Mouse (Mus musculus) MEL (cell line): ENCODE measurements around the gene Opcml. TPM values are rescaled to one million over a fixed set of nuclear protein-coding genes. Genes with fewer than 3 reads are reported as not detected.

ENCODE experiments used
- DNase-seq: peaks from one replicate; pipeline ENCODE4 v3.0.0; 2011; ENCODE audit warnings: low read depth, low spot score
- H3K27ac ChIP-seq: 2 replicates; pipeline ENCODE4 v1.5.1; 2012; ENCODE audit warnings: low read depth, mild to moderate bottlenecking, control low read depth, low read length, moderate library complexity; ENCODE audit not compliant: control insufficient read depth
- H3K27me3 ChIP-seq, 2 experiments: fragments of 150-350 bp in 1 of 2; sonication (generic) in 1 of 2; 2 replicates each; pipeline ENCODE4 v1.6.1; 2012; ENCODE audit warnings: low read length in 2 of 2, mild to moderate bottlenecking in 2 of 2, improper control_type of control experiment in 1 of 2, moderate library complexity in 1 of 2; ENCODE audit not compliant: insufficient read depth in 2 of 2, control insufficient read depth in 1 of 2
- H3K36me3 ChIP-seq, 2 experiments: 2 replicates each; pipeline ENCODE4 v1.6.1; 2012 to 2014; ENCODE audit warnings: low read length in 2 of 2, improper control_type of control experiment in 1 of 2, inconsistent platforms in 1 of 2, mild to moderate bottlenecking in 1 of 2; ENCODE audit not compliant: insufficient read depth in 2 of 2, control insufficient read depth in 1 of 2
- H3K4me1 ChIP-seq, 2 experiments: fragments of 150-350 bp in 1 of 2; sonication (generic) in 1 of 2; 2 replicates each; pipeline ENCODE4 v1.6.1; 2012; ENCODE audit warnings: low read length in 2 of 2, improper control_type of control experiment in 1 of 2, mild to moderate bottlenecking in 1 of 2; ENCODE audit not compliant: insufficient read depth in 2 of 2, control insufficient read depth in 1 of 2
- H3K4me3 ChIP-seq, 2 experiments: fragments of 150-350 bp in 1 of 2; sonication (generic) in 1 of 2; 2 replicates each; pipeline ENCODE4 v1.5.1; 2012; ENCODE audit warnings: low read depth in 2 of 2, low read length in 2 of 2, mild to moderate bottlenecking in 2 of 2, moderate library complexity in 2 of 2, control low read depth in 1 of 2, improper control_type of control experiment in 1 of 2; ENCODE audit not compliant: control insufficient read depth in 1 of 2, insufficient read depth in 1 of 2
- H3K79me2 ChIP-seq: 2 replicates; pipeline ENCODE4 v1.6.1; 2012; ENCODE audit warnings: mild to moderate bottlenecking, low read length, moderate library complexity; ENCODE audit not compliant: control insufficient read depth, poor library complexity, insufficient read depth
- H3K9ac ChIP-seq: 2 replicates; pipeline ENCODE4 v1.6.1; 2012; ENCODE audit warnings: low read depth, mild to moderate bottlenecking, control low read depth, low read length, moderate library complexity; ENCODE audit not compliant: control insufficient read depth, poor library complexity, severe bottlenecking
- H3K9me3 ChIP-seq: fragments of 150-350 bp; sonication (generic); replicated peaks from 2 replicates; pipeline ENCODE4 v1.6.1; 2012; ENCODE audit warnings: mild to moderate bottlenecking, low read length, improper control_type of control experiment, moderate library complexity; ENCODE audit not compliant: insufficient read depth
- BHLHE40 ChIP-seq: IDR thresholded peaks from 2 replicates; pipeline ENCODE4 v1.6.1; 2012; ENCODE audit warnings: low read depth, mild to moderate bottlenecking, inconsistent platforms, low read length, improper control_type of control experiment, borderline replicate concordance
- GATA1 ChIP-seq: IDR thresholded peaks from 2 replicates; pipeline ENCODE4 v1.6.1; 2011; ENCODE audit warnings: low read depth, low read length, improper control_type of control experiment
- HCFC1 ChIP-seq: IDR thresholded peaks from 2 replicates; pipeline ENCODE4 v1.6.1; 2012; ENCODE audit warnings: low read depth, mild to moderate bottlenecking, inconsistent platforms, low read length, improper control_type of control experiment, moderate library complexity
- KAT2A ChIP-seq: conservative IDR thresholded peaks from 2 replicates; pipeline ENCODE4 v1.6.1; 2012; ENCODE audit warnings: low read depth, low read length, improper control_type of control experiment, inconsistent platforms
- MAX ChIP-seq: IDR thresholded peaks from 2 replicates; pipeline ENCODE4 v1.6.1; 2011; ENCODE audit warnings: low read length, improper control_type of control experiment
- MAZ ChIP-seq: IDR thresholded peaks from 2 replicates; pipeline ENCODE4 v1.6.1; 2012; ENCODE audit warnings: low read depth, mild to moderate bottlenecking, inconsistent platforms, low read length, improper control_type of control experiment
- MYC ChIP-seq: IDR thresholded peaks from 2 replicates; pipeline ENCODE4 v1.6.1; 2011; ENCODE audit warnings: low read depth, mild to moderate bottlenecking, low read length, improper control_type of control experiment, moderate library complexity
- POLR2A ChIP-seq, 2 experiments: IDR thresholded peaks; 2 replicates each; pipeline ENCODE4 v1.6.1; 2011 to 2012; ENCODE audit warnings: low read length in 2 of 2, mild to moderate bottlenecking in 2 of 2, control low read depth in 1 of 2, improper control_type of control experiment in 1 of 2, low read depth in 1 of 2, moderate library complexity in 1 of 2; ENCODE audit not compliant: control insufficient read depth in 1 of 2, insufficient read depth in 1 of 2, poor library complexity in 1 of 2
- POLR2AphosphoS2 ChIP-seq: IDR thresholded peaks from 2 replicates; pipeline ENCODE4 v1.6.1; 2011; ENCODE audit warnings: low read length, improper control_type of control experiment
- POLR2AphosphoS5 ChIP-seq: IDR thresholded peaks from 2 replicates; pipeline ENCODE4 v1.6.1; 2012; ENCODE audit warnings: low read depth, borderline replicate concordance, mild to moderate bottlenecking, inconsistent platforms, low read length, moderate library complexity, mixed read lengths
- RCOR1 ChIP-seq: IDR thresholded peaks from 2 replicates; pipeline ENCODE4 v1.6.1; 2012; ENCODE audit warnings: low read depth, mild to moderate bottlenecking, inconsistent platforms, low read length, improper control_type of control experiment
- SIN3A ChIP-seq: IDR thresholded peaks from 2 replicates; pipeline ENCODE4 v1.6.1; 2012; ENCODE audit warnings: low read length, improper control_type of control experiment, inconsistent platforms
- SMC3 ChIP-seq: IDR thresholded peaks from 2 replicates; pipeline ENCODE4 v1.6.1; 2011; ENCODE audit warnings: low read depth, low read length, improper control_type of control experiment
- TAL1 ChIP-seq: IDR thresholded peaks from 2 replicates; pipeline ENCODE4 v1.6.1; 2012; ENCODE audit warnings: mild to moderate bottlenecking, inconsistent platforms, low read length, moderate library complexity, mixed read lengths
- TBP ChIP-seq: IDR thresholded peaks from 2 replicates; pipeline ENCODE4 v1.8.0; 2011; ENCODE audit warnings: low read depth, low read length, improper control_type of control experiment
- TCF12 ChIP-seq: IDR thresholded peaks from 2 replicates; pipeline ENCODE4 v1.6.1; 2014; ENCODE audit warnings: low read depth, mild to moderate bottlenecking, inconsistent platforms, low read length, improper control_type of control experiment, moderate library complexity
- USF1 ChIP-seq: IDR thresholded peaks from 2 replicates; pipeline ENCODE4 v1.6.1; 2014; ENCODE audit warnings: low read depth, mild to moderate bottlenecking, inconsistent platforms, low read length, improper control_type of control experiment, moderate library complexity
- ZC3H11A ChIP-seq: IDR thresholded peaks from 2 replicates; pipeline ENCODE4 v1.6.1; 2012; ENCODE audit warnings: low read depth, mild to moderate bottlenecking, inconsistent platforms, low read length, improper control_type of control experiment
- ZNF384 ChIP-seq: IDR thresholded peaks from 2 replicates; pipeline ENCODE4 v1.6.1; 2012; ENCODE audit warnings: low read depth, mild to moderate bottlenecking, inconsistent platforms, low read length, improper control_type of control experiment
- polyA plus RNA-seq, 2 experiments: library from polyadenylated mRNA; stranded (reverse) in 1 of 2; unstranded in 1 of 2; fragments of >175 nt in 1 of 2; fragments of >200 nt in 1 of 2; gene quantifications; 2 replicates each; pipeline versions ENCODE4 v1.2.1 to v1.2.4; 2012; ENCODE audit warnings: low replicate concordance in 2 of 2, low read depth in 1 of 2; ENCODE audit not compliant: insufficient read length in 2 of 2, insufficient read depth in 1 of 2, missing spikeins in 1 of 2
- total RNA-seq: library from RNA; depleted of rRNA; stranded (reverse); fragments of 300-350 nt; gene quantifications from 2 replicates; pipeline ENCODE4 v1.2.3, GENCODE M21; 2012

Gene Opcml
- total and polyA plus RNA-seq, 3 experiments = not detected

GRCm38 (mm10) chr9:27813207-27813790, 22.7 kb downstream of the Opcml start:
- Histone ChIP-seq H3K4me1 (no peaks in the 10 kb centered on the region), H3K27ac (no peak overlapping the region), H3K9ac (no peak overlapping the region), H3K4me3 (no peak overlapping the region), H3K27me3 (no peaks in the 10 kb centered on the region), H3K79me2 (no peaks in the 10 kb centered on the region), H3K36me3 (no peaks in the 10 kb centered on the region), H3K9me3 (no peaks in the 10 kb centered on the region)
- TF ChIP-seq KAT2A = no peak
- DNase-seq = no peak

- TF ChIP-seq MYC (no peak), RCOR1 (no peak), SMC3 (no peak), BHLHE40 (no peak), SIN3A (no peak), TAL1 (no peak), POLR2AphosphoS5 (no peak), USF1 (no peak), TBP (no peak), ZNF384 (no peak), HCFC1 (no peak), MAX (no peak), MAZ (no peak), POLR2AphosphoS2 (no peak)
- no peak overlapping the region for H3K9ac ChIP-seq
- no peaks in the 10 kb centered on the region for H3K36me3 ChIP-seq
- H3K27me3 ChIP-seq = no peaks in the 10 kb centered on the region
- DNase-seq = no peak
- H3K4me3 ChIP-seq = no peak overlapping the region
- H3K79me2 ChIP-seq = no peaks in the 10 kb centered on the region
- no peaks in the 10 kb centered on the region for H3K4me1 ChIP-seq
- H3K9me3 ChIP-seq = no peaks in the 10 kb centered on the region
- H3K27ac ChIP-seq = no peak overlapping the region
These were observed 23.6 kb downstream of the Opcml start for GRCm38 (mm10) chr9:27814161-27814560.

DNA sequence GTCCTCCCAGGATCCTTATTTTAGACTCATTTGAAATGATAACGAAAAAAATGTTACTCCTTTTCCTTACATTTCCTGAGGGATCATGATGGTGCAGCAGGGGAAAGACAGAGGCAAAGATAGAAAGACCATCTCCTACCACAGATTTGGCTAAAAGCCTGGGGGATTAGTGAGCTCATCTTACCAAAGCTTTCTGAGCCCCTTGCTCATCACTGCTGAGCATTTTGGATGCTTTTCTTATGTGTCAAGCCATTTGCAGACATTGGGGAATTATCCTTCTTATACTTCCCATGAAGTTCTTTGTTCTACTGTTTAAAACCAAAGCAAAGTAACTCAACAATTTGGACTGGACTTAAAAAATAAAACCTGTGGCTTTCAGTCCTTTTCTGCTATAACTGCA, 30.6 kb downstream of the Opcml start:
- no peak for DNase-seq
- no peaks in the 10 kb centered on the region for H3K9me3 ChIP-seq
- TF ChIP-seq MYC (no peak), TCF12 (no peak), ZC3H11A (no peak), MAX (no peak), SIN3A (no peak), POLR2A (IDR thresholded peaks at IDR 0.05; ENCODE audit: control insufficient read depth in 1 of 2, insufficient read depth in 1 of 2, low read depth in 1 of 2, low read length in 2 of 2, poor library complexity in 1 of 2) (no peak), KAT2A (no peak), GATA1 (no peak)
- no peak overlapping the region for H3K27ac ChIP-seq
- no peaks in the 10 kb centered on the region for H3K36me3 ChIP-seq
- H3K79me2 ChIP-seq = no peaks in the 10 kb centered on the region
- H3K4me1 ChIP-seq = no peaks in the 10 kb centered on the region
- no peak overlapping the region for H3K9ac ChIP-seq
- no peak overlapping the region for H3K4me3 ChIP-seq
- no peaks in the 10 kb centered on the region for H3K27me3 ChIP-seq
